Mouse (Mus musculus): Measurements from ENCODE around the gene Pnkd.

DNA sequence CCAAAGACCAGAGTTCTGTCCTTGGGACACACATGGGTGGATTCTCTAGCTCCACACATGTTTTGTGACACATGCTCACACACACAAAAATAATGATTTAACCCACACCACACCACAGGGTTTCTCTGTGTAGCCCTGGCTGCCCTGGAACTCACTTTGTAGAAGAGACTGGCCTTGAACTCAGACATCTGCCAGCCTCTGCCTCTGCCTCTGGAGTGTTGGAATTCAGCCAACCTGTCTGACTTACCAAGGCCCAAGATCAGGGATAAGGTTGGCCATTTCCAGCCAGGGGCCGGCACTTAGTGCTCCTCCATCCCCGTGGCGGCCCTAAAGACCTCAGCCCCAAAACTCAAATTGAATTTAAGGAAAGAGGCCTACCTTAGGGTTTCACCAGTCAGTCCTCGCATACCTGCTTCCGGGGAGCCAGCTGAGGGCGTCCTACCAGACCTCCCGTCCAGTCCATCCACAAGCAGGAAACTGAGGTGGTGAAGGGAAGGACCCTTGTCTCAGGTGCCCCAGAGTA, 103.7 kb downstream of the Pnkd start:
- no peak for TF ChIP-seq CTCF (IDR thresholded peaks at IDR 0.05; ENCODE audit: low read depth, low read length)
- TF ChIP-seq POLR2A (IDR thresholded peaks at IDR 0.05; ENCODE audit: insufficient read depth, low read length) = no peak
- no peak for TF ChIP-seq EP300 (IDR thresholded peaks at IDR 0.05; ENCODE audit: insufficient read depth, low read depth, low read length)

Data from ES-Bruce4 (cell line).